Mouse (Mus musculus) layer of hippocampus, adult 18-20 months (tissue): ENCODE data around the gene Tubg1. TPM values are rescaled to one million over a fixed set of nuclear protein-coding genes. Genes with fewer than 3 reads are reported as not detected.
"Not testable (repeated sequence)": the region's sequence is repeated elsewhere in the genome, so short reads cannot be mapped to it uniquely, and the experiment has no call there.

Source experiments
- DNase-seq, 2 experiments: peaks; one replicate each; pipeline ENCODE4 v3.0.0; 2022; ENCODE audit warnings: low spot score in 2 of 2
- total RNA-seq, 2 experiments: library from RNA; stranded (reverse); gene quantifications; 2 replicates each; pipeline ENCODE4 v1.2.3; 2021

Gene Tubg1
- total RNA-seq, 2 experiments from 2014 or later: 43.7 to 46.5 TPM

DNA sequence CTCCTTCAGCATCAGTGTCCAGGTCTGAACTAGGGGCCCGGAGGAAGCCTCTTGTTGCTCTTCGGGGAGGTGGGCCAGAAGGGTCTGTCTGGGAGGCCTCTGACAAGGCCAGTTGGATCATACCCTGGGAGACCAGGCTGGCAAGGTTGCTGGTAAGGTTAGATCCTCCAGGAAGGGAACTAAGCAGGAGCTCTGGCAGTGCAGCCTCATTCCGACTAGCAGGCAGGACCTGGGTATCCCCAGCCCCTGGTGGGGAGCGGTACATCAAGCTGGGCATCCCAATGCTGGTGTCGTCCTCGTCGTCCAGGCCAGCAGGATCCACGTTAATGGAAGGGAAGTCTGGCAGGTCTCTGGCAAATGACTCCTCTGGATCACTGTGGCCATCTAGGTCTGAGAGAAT, 21.5 kb upstream of the Tubg1 start:
- DNase-seq: no peak

DNA sequence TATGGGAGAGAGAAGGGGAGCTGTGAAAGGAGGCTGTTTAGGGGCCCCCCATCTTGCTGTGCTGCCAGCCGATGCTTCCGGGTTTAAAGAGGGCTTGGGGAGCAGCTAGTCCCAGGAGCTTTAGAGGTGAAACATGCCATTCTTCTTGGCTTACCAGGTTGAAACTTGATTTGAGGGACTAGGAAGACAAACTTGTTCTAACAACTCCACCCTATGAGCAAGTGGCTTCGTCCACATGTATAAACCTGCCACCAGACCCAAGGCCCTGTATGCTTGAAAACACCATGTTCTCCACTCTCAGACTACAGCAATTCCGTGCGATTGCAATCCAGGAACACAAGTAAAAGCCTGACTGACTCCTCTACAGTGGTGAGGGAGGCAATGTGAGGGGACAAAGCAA, 16.7 kb upstream of the Tubg1 start:
- no peak for DNase-seq

DNA sequence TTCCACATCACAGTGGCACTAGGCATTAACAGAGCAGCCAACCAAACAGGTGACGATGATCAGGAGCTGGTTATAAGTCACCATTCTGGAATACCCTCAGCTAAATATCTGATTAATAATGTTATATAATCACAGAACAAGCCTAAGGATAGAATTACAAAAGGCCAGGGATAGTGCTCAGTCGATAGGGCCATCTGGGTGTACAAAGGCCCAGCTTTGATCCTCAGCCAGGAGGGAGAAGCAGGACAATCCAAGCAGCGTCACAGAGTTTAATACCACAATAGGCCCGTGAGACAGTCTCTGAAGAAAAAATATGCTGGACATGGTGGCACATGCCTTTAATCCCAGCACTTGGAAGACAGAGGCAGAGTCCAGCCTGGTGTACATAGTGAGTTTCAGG, 10.4 kb upstream of the Tubg1 start:
- no peak for DNase-seq

DNA sequence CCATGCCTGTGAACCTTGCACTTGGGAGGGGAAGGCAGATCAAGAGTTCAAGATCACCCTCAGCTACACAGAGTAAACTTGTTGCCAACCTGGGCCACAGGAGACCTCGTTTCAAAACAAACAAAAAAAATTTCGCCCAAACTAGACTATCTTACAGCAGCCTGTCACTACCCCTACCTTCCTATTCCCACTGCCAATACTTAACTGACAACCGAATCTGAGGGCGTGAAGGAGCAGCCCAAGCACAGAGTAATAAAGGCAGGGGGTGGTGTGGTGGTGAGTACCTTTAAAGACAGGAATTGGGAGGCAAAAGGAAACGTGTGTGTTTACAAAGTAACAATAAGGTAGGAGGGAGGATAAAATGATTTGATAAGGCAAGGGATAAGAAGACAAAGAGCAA, 9.0 kb upstream of the Tubg1 start:
- DNase-seq: no peak

DNA sequence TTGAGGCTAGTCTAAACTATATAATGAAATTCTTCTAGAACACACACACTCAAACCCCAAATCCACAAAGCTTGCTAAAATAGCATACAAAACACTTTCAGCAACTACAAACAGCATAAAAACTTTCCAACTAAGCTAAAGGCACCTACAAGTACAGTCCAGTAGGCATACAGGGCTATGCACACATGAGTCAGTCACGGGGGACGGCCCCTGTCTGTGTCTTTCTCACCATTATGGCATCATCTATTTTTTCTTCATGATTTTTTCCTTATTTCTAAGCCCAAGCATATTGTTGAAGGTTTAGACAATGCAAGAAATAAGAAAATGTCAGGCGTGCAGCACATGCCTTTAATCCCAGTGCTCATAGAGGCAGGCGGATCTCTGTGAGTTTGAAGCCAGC, 8.6 kb upstream of the Tubg1 start:
- DNase-seq: no peak

DNA sequence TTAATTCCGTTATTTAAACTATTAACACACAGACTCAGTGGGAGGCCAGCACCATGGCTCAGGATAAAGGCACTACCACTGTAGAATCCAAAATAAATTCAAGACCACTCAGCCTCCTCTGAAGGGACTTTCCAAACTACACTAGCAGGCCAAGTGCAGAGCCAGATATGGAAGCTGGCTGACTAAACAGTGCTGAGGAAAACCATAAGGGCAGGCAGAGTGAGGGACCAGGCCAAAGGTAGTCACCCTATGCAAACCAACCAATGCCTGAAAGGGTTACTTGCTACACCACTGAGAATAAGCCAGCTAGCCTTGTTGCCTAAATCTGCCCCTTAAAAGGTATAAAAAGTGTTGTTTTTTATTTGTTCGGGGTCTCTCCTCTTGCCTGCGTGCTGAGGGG, 7.6 kb upstream of the Tubg1 start:
- no peak for DNase-seq

DNA sequence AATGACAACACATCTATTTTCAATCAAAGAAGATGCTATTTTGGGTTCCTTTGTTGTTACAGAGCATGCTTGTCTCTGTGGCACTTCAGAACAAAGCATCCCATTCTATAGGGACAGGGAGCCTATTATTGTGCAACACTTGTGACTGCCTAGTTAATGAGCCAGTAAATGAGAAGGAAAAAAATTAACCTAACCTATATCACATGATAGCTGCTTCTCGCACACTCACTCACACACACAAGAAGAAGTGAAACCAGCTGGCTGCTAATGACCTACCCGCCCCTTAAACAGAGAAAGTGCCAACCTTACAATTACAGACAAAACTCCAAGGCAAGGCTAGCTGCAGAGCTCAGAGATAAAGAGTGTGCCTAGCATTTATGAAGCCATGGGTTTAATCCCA, 4.2 kb upstream of the Tubg1 start:
- DNase-seq: no peak

DNA sequence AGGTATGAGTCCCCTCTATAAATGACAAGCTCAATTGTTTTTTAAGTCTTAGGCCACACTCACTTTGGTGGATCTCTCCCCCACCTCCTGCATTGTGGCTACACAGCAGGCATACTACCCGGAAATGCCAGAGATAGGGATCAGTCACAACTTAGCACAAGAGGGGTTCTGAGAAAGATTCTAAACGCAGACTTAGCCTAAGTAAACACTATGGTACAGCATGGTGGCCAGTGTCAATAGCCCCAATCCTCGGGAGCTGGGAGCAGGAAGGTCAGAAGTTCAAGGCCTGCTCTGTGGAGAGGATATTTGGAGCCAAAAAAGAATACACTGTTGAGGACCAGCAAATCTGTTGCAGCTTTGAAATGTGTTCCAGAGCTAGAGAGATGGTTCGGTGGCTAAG, 1.6 kb upstream of the Tubg1 start:
- no peak for DNase-seq

DNA sequence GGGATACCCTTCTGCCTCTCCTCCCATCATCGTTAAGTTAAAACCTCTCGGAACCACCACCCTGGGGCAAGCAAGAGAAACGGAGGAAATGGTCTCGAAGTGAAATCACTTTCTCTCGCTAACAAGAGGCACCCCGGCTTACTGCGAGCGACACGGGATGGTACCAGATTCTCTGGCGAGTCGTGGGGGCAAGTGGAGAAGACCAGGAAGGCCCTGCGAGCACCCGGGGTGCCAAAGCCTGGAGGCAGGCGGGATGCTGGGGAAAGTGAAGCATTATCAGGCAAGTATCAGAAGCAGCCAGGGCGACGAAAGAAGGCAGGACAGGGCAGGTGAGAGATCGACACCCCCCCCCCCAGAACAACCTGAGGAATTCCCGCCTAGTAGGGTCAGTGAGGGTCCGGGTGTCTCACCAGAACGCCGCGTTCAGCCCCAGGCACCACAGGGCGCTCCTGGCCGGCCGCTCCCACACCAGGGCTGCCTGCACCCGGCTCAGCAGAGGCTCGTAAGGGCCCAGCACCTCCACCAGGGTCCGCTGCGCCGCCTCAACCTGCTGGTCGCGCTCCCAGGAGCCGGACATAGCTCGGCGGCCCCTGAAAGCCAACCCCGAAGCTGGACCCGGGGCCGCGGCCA, 492 bp upstream of the Tubg1 start:
- DNase-seq: no peak

DNA sequence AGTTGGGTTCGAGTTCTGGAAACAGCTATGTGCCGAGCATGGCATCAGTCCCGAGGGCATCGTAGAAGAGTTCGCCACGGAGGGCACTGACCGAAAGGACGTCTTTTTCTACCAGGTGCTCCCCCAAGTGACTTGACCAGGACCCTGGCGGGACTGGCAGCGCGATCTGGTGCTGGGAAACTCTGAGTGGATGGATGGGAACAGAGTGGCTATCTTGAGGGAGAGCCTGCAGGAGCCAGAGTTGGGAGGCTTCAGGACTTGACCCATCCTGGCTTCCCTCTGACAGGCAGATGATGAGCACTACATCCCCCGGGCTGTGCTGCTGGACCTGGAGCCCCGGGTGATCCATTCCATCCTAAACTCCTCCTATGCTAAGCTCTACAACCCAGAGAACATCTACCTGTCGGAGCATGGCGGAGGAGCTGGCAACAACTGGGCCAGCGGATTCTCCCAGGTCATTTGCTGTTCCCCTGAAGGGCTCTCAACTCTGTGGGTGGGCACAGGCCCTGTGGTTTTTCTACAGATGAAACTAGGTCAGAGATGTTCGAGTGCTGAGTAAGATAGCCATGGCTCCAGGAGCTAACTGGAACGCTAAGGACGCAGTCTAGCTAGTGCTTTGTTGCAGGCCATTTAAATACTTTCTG, 929 bp downstream of the Tubg1 start:
- no peak for DNase-seq

DNA sequence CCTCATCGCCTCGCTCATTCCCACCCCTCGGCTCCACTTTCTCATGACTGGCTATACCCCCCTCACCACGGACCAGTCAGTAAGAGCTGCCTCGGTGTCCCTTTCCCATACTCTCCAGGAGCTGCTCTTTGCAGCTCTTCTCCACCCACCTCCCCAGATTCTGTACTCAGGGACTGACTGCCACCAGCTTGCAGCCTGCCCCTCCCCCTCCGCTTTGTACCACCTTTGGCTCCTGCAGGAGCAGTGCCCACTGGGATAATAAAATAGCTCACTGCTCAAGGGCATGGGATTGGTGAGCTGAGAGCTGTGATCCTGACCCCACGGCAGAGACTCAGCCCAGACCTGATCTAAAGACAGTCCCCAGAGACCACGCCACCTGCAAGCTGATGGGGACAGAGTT, 4.8 kb downstream of the Tubg1 start:
- DNase-seq: not testable (repeated sequence)

DNA sequence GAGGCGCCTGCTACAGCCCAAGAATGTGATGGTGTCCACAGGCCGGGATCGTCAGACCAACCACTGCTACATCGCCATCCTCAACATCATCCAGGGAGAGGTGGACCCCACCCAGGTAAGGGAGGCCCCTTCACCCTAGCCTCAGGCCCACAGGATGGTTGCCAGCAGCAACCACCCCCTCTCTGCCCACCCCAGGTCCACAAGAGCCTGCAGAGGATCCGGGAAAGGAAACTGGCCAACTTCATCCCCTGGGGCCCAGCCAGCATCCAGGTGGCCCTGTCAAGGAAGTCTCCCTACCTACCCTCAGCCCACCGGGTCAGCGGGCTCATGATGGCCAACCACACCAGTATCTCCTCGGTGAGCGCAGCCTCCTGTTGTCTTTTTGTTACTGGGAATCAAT, 5.3 kb downstream of the Tubg1 start:
- DNase-seq: not testable (repeated sequence)

DNA sequence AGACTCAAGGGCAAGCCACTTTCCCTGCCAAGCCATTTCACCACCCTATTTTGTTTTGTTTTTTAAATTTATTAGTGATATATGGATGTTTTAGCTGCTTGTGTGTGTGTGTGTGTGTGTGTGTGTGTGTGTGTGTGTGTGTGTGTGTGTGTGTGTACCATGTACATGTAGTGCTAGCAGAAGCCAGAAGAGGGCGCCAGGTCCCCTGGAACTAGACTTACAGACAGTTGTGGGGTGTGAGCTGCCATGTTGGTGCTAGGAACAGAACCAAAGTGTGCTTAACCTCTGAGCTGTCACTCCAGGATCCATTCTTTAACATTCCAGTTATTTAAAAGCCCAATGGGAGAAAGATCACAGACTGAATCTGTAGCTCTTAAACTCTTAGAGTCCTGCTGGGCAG, 7.3 kb downstream of the Tubg1 start:
- DNase-seq: no peak

DNA sequence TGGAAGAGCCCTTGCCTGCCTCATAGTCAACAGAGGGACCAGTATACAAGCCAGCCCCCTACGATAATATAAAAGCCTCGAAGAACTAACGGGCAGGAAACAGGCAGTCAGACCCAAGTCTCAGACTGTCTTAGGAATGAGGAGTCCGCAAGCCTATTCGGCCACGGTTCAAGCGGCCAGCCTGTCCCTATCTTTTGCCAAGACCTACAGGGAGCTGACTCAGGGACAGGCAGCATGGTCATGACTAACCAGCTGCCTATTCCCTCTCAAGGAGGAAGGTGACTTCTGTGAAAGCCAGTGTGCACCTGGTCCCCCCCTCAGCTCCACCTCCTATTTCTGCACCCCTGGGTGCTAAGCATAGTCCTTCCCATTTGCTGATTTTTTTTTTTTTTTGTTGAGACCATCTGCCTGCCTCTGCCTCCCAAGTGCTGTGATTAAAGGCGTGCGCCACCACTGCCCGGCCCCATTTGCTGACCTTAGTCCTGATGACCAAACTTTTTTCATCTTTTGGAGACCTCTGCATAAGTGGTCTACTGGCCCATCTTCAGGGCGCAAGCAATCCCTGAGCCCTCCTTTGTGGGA, 9.3 kb downstream of the Tubg1 start:
- DNase-seq: no peak

DNA sequence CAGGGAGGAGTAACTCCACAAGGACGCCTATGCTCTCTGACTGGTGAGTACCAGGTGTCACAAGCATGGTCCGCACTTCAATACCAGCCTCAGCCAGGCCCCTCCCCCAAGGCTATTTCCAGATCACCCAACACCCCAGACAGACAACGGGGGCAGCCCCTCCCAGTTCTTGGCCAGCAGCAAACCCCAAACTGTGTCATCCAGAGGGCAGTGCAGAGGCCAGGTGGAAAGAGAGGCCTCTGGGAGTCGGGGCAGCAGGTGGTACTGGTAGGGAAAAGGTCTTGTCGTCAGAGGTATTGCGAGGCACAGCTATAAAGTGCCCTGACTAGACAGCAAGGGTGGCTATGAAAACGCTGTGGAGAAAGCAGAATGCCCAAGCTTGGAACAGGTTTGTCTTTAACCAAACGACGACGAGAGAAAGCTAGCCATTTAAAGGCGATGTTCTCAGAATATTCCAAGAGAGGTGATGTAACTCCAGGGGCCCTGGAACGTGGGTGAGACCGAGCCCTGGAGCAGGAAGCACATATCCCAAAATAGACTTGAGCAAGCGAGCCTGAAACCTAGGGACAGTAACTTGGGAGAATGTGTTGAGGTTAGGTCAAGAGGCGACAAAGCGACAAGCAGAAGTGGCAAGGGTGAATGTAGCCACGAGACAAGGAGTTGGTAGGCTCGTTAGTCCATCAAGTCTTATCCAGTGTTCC, 10.5 kb downstream of the Tubg1 start:
- DNase-seq: no peak

DNA sequence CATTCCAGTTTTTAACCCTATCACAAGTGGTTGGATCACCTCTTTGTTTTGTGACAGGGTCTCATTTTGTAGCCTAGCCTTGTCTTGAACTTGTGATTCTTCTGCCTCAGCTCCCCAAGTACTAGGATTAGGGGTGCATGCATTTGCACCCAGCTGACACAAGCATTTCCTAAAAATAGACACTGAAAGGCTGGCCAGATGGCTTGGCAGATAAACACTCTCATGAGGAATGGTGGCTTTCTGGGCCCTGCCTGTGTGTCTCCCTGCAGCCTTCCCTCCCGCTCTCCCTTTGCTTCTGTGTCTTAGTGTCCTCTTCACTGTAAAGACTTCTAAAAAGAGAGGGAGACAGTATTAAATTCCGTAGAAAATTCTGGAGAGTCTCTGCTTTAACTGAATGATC, 11.4 kb downstream of the Tubg1 start:
- DNase-seq: peak in 1 of 2 experiments; percentile 50

DNA sequence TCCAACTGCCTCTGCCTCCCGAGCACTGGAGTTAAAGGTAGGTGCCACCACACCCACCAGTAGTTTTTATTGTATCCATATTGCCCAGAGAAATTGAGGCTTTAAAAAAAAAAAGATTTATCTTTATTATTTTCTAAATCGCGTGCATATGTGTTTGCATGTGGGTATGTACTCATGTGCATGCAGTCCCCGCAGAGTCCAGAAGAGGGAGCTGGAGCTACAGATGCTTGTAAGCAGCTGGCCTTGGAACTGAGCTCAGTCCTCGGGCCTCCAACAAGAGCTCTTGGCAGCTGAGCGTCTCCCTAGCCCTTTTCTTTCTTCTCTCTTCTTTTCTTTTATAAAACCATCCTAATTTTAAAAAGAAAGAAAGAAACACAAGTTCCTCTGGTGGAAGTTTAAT, 12.0 kb downstream of the Tubg1 start:
- DNase-seq: no peak

DNA sequence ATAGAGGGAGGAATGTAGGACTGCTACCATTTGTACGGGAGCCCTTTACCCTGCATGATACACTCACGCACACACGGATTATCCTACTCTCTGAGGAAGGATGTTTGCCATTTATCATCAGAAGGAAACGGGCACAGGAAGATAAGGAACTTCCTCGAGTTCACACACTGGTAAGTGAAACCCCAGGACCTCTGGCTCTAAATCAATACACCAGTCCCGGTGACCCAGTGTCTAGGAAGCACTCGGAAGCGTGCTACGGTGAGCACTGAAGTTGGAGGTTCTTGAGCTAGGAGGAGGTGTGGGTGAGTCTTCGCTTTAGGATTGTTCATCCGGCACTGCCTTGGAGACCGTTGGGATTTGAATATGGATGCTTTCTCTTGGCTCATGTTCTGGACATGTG, 13.3 kb downstream of the Tubg1 start:
- DNase-seq: no peak

DNA sequence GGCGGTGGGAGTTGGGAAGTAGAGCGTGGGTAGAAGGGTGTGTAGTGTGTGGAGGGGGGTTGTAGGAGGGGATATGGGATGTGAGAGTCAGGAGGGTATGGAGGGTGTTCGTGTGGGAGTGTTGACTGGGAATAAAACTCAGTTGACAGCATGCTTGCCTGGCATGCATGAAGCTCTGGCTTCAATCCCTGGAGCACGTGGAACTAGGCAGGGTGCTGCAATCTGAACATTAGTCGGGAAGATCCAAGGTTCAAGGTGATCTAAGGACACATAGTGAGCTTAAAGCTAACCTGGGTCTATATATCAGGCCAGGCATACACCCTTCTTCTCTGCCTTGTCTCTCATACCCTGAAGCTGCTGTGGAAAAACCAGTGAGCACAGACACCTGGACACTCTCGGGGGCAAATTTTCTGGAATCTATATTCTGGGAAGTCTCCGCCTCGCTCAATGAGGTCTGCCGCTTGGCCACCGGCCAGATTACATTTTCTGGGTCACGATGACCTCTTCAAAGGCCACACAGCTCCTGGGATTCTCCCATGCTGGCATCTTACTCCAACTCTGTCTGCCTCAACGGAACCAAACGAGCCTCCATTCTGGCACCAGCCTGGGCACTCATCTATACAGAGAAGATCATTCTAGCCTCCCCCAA, 14.6 kb downstream of the Tubg1 start:
- DNase-seq: peak in 1 of 2 experiments; percentile 45

DNA sequence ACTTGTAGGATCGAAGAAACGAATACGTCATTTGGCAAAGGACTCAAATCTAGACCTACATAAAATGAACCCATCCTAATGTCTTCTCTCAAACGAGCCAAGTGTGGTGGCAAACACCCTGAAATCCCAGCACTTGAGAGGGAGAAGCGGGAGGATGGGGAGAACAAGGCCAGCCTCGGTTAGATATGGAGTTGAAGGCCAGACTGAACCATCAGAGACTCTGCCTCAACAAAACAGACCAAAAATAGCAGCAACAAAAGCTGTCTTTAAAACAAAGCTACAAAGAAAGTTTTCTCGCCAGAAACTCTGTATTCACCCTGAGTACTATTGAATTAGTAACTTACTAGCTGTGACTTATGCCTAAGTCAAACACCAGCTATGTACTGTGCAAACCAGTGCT, 17.3 kb downstream of the Tubg1 start:
- DNase-seq: no peak

DNA sequence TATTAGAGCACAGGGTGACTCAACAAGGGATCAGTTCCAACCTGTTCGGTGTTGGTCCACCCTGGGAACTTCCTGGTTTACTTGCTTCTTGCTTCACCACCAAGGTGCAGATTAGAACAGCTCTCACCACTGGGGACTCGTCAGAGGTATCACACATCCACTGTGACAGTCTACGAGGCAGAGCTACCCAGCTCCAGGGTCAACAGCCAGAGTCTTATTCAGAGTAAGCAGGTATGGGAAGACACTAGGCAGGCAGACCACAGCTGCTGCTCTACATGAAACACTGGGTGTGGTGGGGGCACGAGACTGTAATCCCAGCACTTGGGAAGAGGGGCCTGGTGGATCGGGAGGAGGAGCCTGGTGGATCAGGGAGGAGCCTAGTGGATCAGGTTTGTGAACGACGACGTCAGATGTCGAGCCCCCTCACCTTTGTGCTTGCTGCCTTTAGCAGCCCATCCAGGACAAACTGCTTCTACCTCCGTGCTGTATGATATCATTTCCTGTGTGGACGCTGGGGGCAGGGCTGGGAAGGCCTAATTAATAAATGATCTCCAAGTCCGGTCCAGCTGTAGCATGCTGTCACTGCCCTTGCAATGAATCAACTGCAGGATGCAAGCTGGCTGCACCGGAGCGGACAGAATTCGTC, 18.9 kb downstream of the Tubg1 start:
- DNase-seq: no peak
